Comparison of ENCODE assay signal across 10 mouse cellular contexts in the genomic region with DNA sequence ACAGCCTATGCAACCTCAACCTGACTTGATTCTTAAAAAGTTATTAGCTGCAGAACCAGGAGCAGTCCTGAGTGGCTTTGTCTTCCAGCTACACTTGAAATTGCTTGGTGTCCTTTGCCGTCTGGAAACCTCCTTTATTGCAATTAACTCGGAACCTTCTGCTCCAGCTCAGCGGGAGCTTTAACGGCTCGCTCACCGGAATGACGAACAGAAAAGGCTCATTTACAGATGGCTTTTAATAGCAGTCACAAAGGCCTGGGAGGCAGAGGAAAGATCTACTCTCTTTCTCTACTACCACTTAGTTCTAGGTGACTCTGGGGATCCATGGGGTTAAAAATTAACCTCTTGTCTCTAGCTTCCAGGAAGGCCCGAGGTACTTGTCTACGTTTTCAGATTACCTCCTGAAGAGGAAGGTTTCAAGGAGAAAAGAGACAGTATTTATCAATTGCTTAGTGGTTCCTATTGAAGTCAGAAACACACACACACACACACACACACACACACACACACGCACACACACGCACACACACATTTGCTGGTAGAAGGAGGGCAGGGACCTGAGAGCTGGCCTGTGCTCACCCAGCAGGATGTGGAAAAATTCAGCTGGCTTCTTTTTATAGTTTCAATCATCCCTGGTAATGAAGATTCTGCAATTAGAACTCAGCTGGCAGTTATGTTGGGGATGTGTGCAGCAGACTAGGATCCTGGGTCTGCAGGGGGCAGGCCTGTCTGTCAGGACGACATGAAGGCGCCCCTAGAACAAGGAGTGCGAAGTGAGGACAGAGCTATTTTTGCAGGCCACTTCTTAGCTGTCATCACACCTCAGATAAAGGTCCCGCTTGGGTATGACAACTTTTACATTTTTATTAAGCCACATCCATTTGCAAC.
A peak's percentile ranks its signal among the peaks of the same experiment; 100 is the strongest.
DNase-seq lines count a peak whose midpoint lies in the region; ATAC-seq lines count a peak whose summit lies in the region.
"Had no signal": no experiment of that assay in that cellular context is flagged by ENCODE, and none has a peak within 500 bp of the region (broad histone marks: within the 10 kb centered on the region; RNA-seq: fewer than 3 reads in every experiment).

No protein-coding gene starts in this region.

- H3K4me3 ChIP-seq in kidney, embryonic 16.5 days (ENCODE audit: low read length): no peak overlapping the region
- no peak overlapping the region for H3K4me3 ChIP-seq in heart, embryonic 13.5 days
- H3K4me3 ChIP-seq in neural tube, embryonic 13.5 days: no peak overlapping the region
- H3K4me3 ChIP-seq: erythroblast, embryonic 14.5 days had no signal

- no peaks in the 10 kb centered on the region for H3K27me3 ChIP-seq in kidney, embryonic 16.5 days (ENCODE audit: insufficient read depth, low read length)
- peaks cover 3% of the 10 kb centered on the region; the same call in 1 of the 2 replicates for H3K27me3 ChIP-seq in heart, embryonic 13.5 days (replicated peaks)
- no peaks in the 10 kb centered on the region for H3K27me3 ChIP-seq in neural tube, embryonic 13.5 days

- no peak overlapping the region for H3K9ac ChIP-seq in kidney, embryonic 16.5 days (replicated peaks; ENCODE audit: low read length)
- no peak overlapping the region for H3K9ac ChIP-seq in heart, embryonic 13.5 days
- H3K9ac ChIP-seq in neural tube, embryonic 13.5 days: no peak overlapping the region
- H3K9ac ChIP-seq: lung, embryonic 14.5 days had no signal

- H3K36me3 ChIP-seq in kidney, embryonic 16.5 days (ENCODE audit: insufficient read depth, low read length): no peaks in the 10 kb centered on the region
- no peaks in the 10 kb centered on the region for H3K36me3 ChIP-seq in heart, embryonic 13.5 days
- H3K36me3 ChIP-seq in neural tube, embryonic 13.5 days: no peaks in the 10 kb centered on the region

- no peak overlapping the region for H3K27ac ChIP-seq in kidney, embryonic 16.5 days (ENCODE audit: low read length)
- peak overlapping the region; percentile 80 for H3K27ac ChIP-seq in heart, embryonic 13.5 days (replicated peaks)
- H3K27ac ChIP-seq in neural tube, embryonic 13.5 days (replicated peaks): peak overlapping the region; percentile 62

- ATAC-seq in kidney, embryonic 16.5 days (ENCODE audit: low FRiP score, low TSS enrichment): no peak
- peak; percentile 56; the same call in 1 of the 2 replicates for ATAC-seq in heart, embryonic 13.5 days (ENCODE audit: extremely low read depth, insufficient number of reproducible peaks, low FRiP score, low TSS enrichment)
- ATAC-seq in neural tube, embryonic 13.5 days (ENCODE audit: low read depth): peak; percentile 70; the same call in 1 of the 2 replicates

- 56% methylated on average over 15 of the region's 15 CpGs for WGBS in kidney, embryonic 16.5 days
- 34% methylated on average over 15 of the region's 15 CpGs for WGBS in heart, embryonic 13.5 days
- 31% methylated on average over 15 of the region's 15 CpGs for WGBS in neural tube, embryonic 13.5 days

- no peak overlapping the region for H3K4me2 ChIP-seq in kidney, embryonic 16.5 days (replicated peaks; ENCODE audit: low read depth, low read length)
- H3K4me2 ChIP-seq in heart, embryonic 13.5 days: peak overlapping the region; percentile 32
- H3K4me2 ChIP-seq in neural tube, embryonic 13.5 days: no peak overlapping the region
- H3K4me2 ChIP-seq: lung, embryonic 14.5 days had no signal

- H3K9me3 ChIP-seq in kidney, embryonic 16.5 days (ENCODE audit: low read length): no peaks in the 10 kb centered on the region
- H3K9me3 ChIP-seq in heart, embryonic 13.5 days: no peaks in the 10 kb centered on the region
- H3K9me3 ChIP-seq in neural tube, embryonic 13.5 days: no peaks in the 10 kb centered on the region

- H3K4me1 ChIP-seq in kidney, embryonic 16.5 days (ENCODE audit: insufficient read depth, low read length): no peaks in the 10 kb centered on the region
- peaks cover 26% of the 10 kb centered on the region for H3K4me1 ChIP-seq in heart, embryonic 13.5 days
- peaks cover 5% of the 10 kb centered on the region; the same call in 1 of the 2 replicates for H3K4me1 ChIP-seq in neural tube, embryonic 13.5 days (replicated peaks)

- DNase-seq in cerebellum, postnatal 25 days: peak; percentile 10 to 25
- DNase-seq in cerebellum, postnatal 4 days (ENCODE audit: low spot score in 2 of 2): no peak
- peak; percentile 11 to 34 for DNase-seq in kidney, postnatal 36 days
- DNase-seq in frontal cortex, postnatal 36 days (ENCODE audit: low spot score in 2 of 2): no peak
- no peak for DNase-seq in spleen, adult 18-20 months
- DNase-seq: lung, embryonic 14.5 days had no signal

Comparison
In these comparisons a context has a peak if more than half of its experiments do, and no peak if none do; other contexts are left out.
1. DNase-seq: peak in cerebellum, postnatal 25 days (2 of 2) and kidney, postnatal 36 days (2 of 2); none in cerebellum, postnatal 4 days (0 of 2), frontal cortex, postnatal 36 days (0 of 2) and spleen, adult 18-20 months (0 of 2).